Mouse (Mus musculus): ENCODE measurements at regions not wholly inside any gene's neighbourhood (a gene's known extent, or its start where the extent isn't known, plus 50 kb on each side); places are given as distances from the start of the nearest gene placed in this dataset.
"Not testable (repeated sequence)": the region's sequence is repeated elsewhere in the genome, so short reads cannot be mapped to it uniquely, and the experiment has no call there.

- 0 out of 2 replicates have a peak, but pooled peaks have one; percentile 20 for ATAC-seq (replicated peaks; ENCODE audit: poor library complexity)
Measured at GRCm38 (mm10) chr6:41225382-41225781, 76.7 kb upstream of the Try4 start.

- ATAC-seq (replicated peaks; ENCODE audit: poor library complexity), result peak; percentile 87
Measured at GRCm38 (mm10) chr6:41218415-41218814, 83.7 kb upstream of the Try4 start.

GRCm38 (mm10) chr6:41215857-41216256 is 86.2 kb upstream of the Try4 start:
- peak; percentile 53 for ATAC-seq (replicated peaks; ENCODE audit: poor library complexity)

GRCm38 (mm10) chr6:41205864-41206263 is 96.2 kb upstream of the Try4 start:
- peak; percentile 81 for ATAC-seq (replicated peaks; ENCODE audit: poor library complexity)

- no peak for ATAC-seq (replicated peaks; ENCODE audit: poor library complexity)
Measured at GRCm38 (mm10) chr6:41202882-41203281, 99.2 kb upstream of the Try4 start.

- no peak for ATAC-seq (replicated peaks; ENCODE audit: poor library complexity)
Measured at GRCm38 (mm10) chr6:41202302-41202701, 99.8 kb upstream of the Try4 start.

GRCm38 (mm10) chr6:41194464-41194863 is 107.6 kb upstream of the Try4 start:
- peak; percentile 87 for ATAC-seq (replicated peaks; ENCODE audit: poor library complexity)

- no peak for ATAC-seq (replicated peaks; ENCODE audit: poor library complexity)
Measured at GRCm38 (mm10) chr6:41191734-41192326, 110.2 kb upstream of the Try4 start.

GRCm38 (mm10) chr6:41188910-41189309 is 113.2 kb upstream of the Try4 start:
- ATAC-seq (replicated peaks; ENCODE audit: poor library complexity), result peak; percentile 73

GRCm38 (mm10) chr6:41187966-41188365 is 114.1 kb upstream of the Try4 start:
- peak; percentile 49 for ATAC-seq (replicated peaks; ENCODE audit: poor library complexity)

GRCm38 (mm10) chr6:41178896-41179295 is 123.2 kb upstream of the Try4 start:
- peak; percentile 74 for ATAC-seq (replicated peaks; ENCODE audit: poor library complexity)

GRCm38 (mm10) chr6:41178019-41178418 is 124.0 kb upstream of the Try4 start:
- no peak for ATAC-seq (replicated peaks; ENCODE audit: poor library complexity)

- peak; percentile 56 for ATAC-seq (replicated peaks; ENCODE audit: poor library complexity)
Measured at GRCm38 (mm10) chr6:41177152-41177551, 124.9 kb upstream of the Try4 start.

GRCm38 (mm10) chr6:41176034-41176433 is 126.0 kb upstream of the Try4 start:
- ATAC-seq (replicated peaks; ENCODE audit: poor library complexity), result peak; percentile 51

- peak; percentile 73 for ATAC-seq (replicated peaks; ENCODE audit: poor library complexity)
Measured at GRCm38 (mm10) chr6:41163491-41163890, 128.2 kb upstream of the 2210010C04Rik start.

GRCm38 (mm10) chr6:41161693-41162092 is 126.4 kb upstream of the 2210010C04Rik start:
- peak; percentile 42 for ATAC-seq (replicated peaks; ENCODE audit: poor library complexity)

GRCm38 (mm10) chr6:41152101-41152500 is 116.8 kb upstream of the 2210010C04Rik start:
- ATAC-seq (replicated peaks; ENCODE audit: poor library complexity), result peak; percentile 65

GRCm38 (mm10) chr6:41151542-41151941 is 116.2 kb upstream of the 2210010C04Rik start:
- ATAC-seq (replicated peaks; ENCODE audit: poor library complexity), result no peak

- no peak for ATAC-seq (replicated peaks; ENCODE audit: poor library complexity)
Measured at GRCm38 (mm10) chr6:41140916-41141315, 105.6 kb upstream of the 2210010C04Rik start.

GRCm38 (mm10) chr6:41137401-41137777 is 102.1 kb upstream of the 2210010C04Rik start:
- ATAC-seq (replicated peaks; ENCODE audit: poor library complexity), result not testable (repeated sequence)

- ATAC-seq (replicated peaks; ENCODE audit: poor library complexity), result peak; percentile 95
Measured at GRCm38 (mm10) chr6:41136717-41137400, 101.5 kb upstream of the 2210010C04Rik start.

GRCm38 (mm10) chr6:41135160-41135559 is 99.9 kb upstream of the 2210010C04Rik start:
- ATAC-seq (replicated peaks; ENCODE audit: poor library complexity), result no peak

- no peak for ATAC-seq (replicated peaks; ENCODE audit: poor library complexity)
Measured at GRCm38 (mm10) chr6:41129906-41130305, 94.6 kb upstream of the 2210010C04Rik start.
